Mouse (Mus musculus) neural tube, embryonic 11.5 days (tissue): Measurements from ENCODE around the gene Prkn. TPM values are rescaled to one million over a fixed set of nuclear protein-coding genes. Genes with fewer than 3 reads are reported as not detected.
"Not testable (repeated sequence)": the region's sequence is repeated elsewhere in the genome, so short reads cannot be mapped to it uniquely, and the experiment has no call there.

Experiments used
- ATAC-seq: fragments of 200-750 bp; cut with Nextera tagmentation; 2 replicates; pipeline ENCODE4 v1.8.0; 2017; ENCODE audit warnings: moderate number of reproducible peaks, mild to moderate bottlenecking, moderate TSS enrichment, moderate library complexity; ENCODE audit not compliant: insufficient read depth, low FRiP score, low TSS enrichment
- DNase-seq: peaks from one replicate; pipeline ENCODE4 v3.0.0-alpha.2; 2015; ENCODE audit warnings: low spot score
- H3K27ac ChIP-seq: fragments of 300-500 bp; sonication (generic); 2 replicates; pipeline ENCODE4 v1.5.1; 2014; ENCODE audit warnings: low read depth, mild to moderate bottlenecking, low read length
- H3K27me3 ChIP-seq: fragments of 300-500 bp; sonication (generic); 2 replicates; pipeline ENCODE4 v1.6.1; 2014; ENCODE audit warnings: mild to moderate bottlenecking, low read length, mixed read lengths; ENCODE audit not compliant: control insufficient read depth, insufficient read depth
- H3K36me3 ChIP-seq: fragments of 300-500 bp; sonication (generic); 2 replicates; pipeline ENCODE4 v1.6.1; 2014; ENCODE audit warnings: mild to moderate bottlenecking, low read length, moderate library complexity, mixed read lengths; ENCODE audit not compliant: control insufficient read depth, insufficient read depth
- H3K4me1 ChIP-seq: fragments of 300-500 bp; sonication (generic); 2 replicates; pipeline ENCODE4 v1.6.1; 2014; ENCODE audit warnings: low read length, mixed read lengths; ENCODE audit not compliant: control insufficient read depth, insufficient read depth
- H3K4me2 ChIP-seq: fragments of 300-500 bp; sonication (generic); 2 replicates; pipeline ENCODE4 v1.6.1; 2014; ENCODE audit warnings: low read depth, mild to moderate bottlenecking, moderate library complexity
- H3K4me3 ChIP-seq: fragments of 300-500 bp; sonication (generic); 2 replicates; pipeline ENCODE4 v1.5.1; 2014; ENCODE audit warnings: low read depth, low read length
- H3K9ac ChIP-seq: fragments of 300-500 bp; sonication (generic); 2 replicates; pipeline ENCODE4 v1.6.1; 2014; ENCODE audit warnings: mild to moderate bottlenecking, low read length
- H3K9me3 ChIP-seq: fragments of 300-500 bp; sonication (generic); 2 replicates; pipeline ENCODE4 v1.6.1; 2016; ENCODE audit warnings: low read length; ENCODE audit not compliant: control insufficient read depth
- WGBS: fragments of 180-500 bp; shearing (Covaris S2); extraction: QIAGEN DNeasy Blood & Tissue Kit; methylation state at CpG from one replicate; pipeline ENCODE4 v1.1.7; 2014; 5-methylcytosine and 5-hydroxymethylcytosine counted together
- polyA plus RNA-seq: library from polyadenylated mRNA; unstranded; fragments of >200 nt; fragmentation: Nextera tagmentation; extraction: Ambion mirVana; gene quantifications from 2 replicates; pipeline ENCODE4 v1.2.1, GENCODE M21; 2014

The Prkn gene
- polyA plus RNA-seq, 1 experiment from 2014 or later: 1.4 TPM

GRCm38 (mm10) chr17:11188494-11188893, 348.3 kb downstream of the Prkn start:
- Histone ChIP-seq H3K9me3 (no peaks in the 10 kb centered on the region), H3K4me2 (no peak overlapping the region), H3K9ac (no peak overlapping the region), H3K4me3 (no peak overlapping the region), H3K27me3 (no peaks in the 10 kb centered on the region), H3K4me1 (no peaks in the 10 kb centered on the region), H3K36me3 (no peaks in the 10 kb centered on the region), H3K27ac (no peak overlapping the region)
- WGBS: 86% methylated on average over 4 of the region's 4 CpGs
- DNase-seq (no peak), ATAC-seq (no peak)

GRCm38 (mm10) chr17:11190306-11190705, 350.1 kb downstream of the Prkn start:
- Histone ChIP-seq H3K4me1 (no peaks in the 10 kb centered on the region), H3K27ac (no peak overlapping the region), H3K9ac (no peak overlapping the region), H3K4me2 (no peak overlapping the region), H3K4me3 (no peak overlapping the region), H3K9me3 (no peaks in the 10 kb centered on the region), H3K27me3 (no peaks in the 10 kb centered on the region), H3K36me3 (no peaks in the 10 kb centered on the region)
- no peak for DNase-seq
- ATAC-seq: no peak
- WGBS: 62% methylated on average over 2 of the region's 2 CpGs

GRCm38 (mm10) chr17:11198134-11198533, 357.9 kb downstream of the Prkn start:
- Histone ChIP-seq H3K4me3 (no peak overlapping the region), H3K27me3 (no peaks in the 10 kb centered on the region), H3K9ac (no peak overlapping the region), H3K4me2 (no peak overlapping the region), H3K9me3 (no peaks in the 10 kb centered on the region), H3K36me3 (no peaks in the 10 kb centered on the region), H3K4me1 (no peaks in the 10 kb centered on the region), H3K27ac (no peak overlapping the region)
- 42% methylated on average over 2 of the region's 2 CpGs for WGBS
- DNase-seq (no peak), ATAC-seq (no peak)

GRCm38 (mm10) chr17:11209063-11209462, 368.9 kb downstream of the Prkn start:
- not testable (repeated sequence) for H3K4me1 ChIP-seq, H3K4me3 ChIP-seq, H3K9me3 ChIP-seq, H3K9ac ChIP-seq, H3K4me2 ChIP-seq, DNase-seq, H3K36me3 ChIP-seq, H3K27ac ChIP-seq, H3K27me3 ChIP-seq, ATAC-seq
- WGBS: 92% methylated on average over 3 of the region's 4 CpGs

DNA sequence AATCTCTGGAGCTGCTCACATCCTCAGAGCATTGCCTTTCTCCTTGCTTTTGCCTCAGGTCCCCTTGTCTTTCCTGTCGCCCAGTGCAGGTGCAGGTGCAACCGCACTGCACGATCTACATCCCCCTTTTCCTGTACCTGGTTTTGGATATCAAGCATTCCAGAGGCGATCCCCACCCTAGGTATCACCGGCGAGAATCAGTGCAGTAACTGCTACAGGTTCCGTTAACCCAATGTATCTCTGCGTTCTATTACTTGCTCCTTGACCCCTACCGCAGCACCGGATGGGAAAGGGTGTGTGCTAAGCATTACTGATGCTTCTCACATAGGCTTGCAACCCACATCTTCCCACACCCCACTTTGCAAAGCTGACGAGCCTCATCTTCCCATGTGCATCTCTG, 370.8 kb downstream of the Prkn start:
- Histone ChIP-seq H3K9me3 (no peaks in the 10 kb centered on the region), H3K36me3 (no peaks in the 10 kb centered on the region), H3K4me1 (no peaks in the 10 kb centered on the region), H3K27ac (no peak overlapping the region), H3K9ac (no peak overlapping the region), H3K4me2 (no peak overlapping the region), H3K4me3 (no peak overlapping the region), H3K27me3 (no peaks in the 10 kb centered on the region)
- ATAC-seq: no peak
- no peak for DNase-seq
- 90% methylated on average over 11 of the region's 11 CpGs for WGBS

DNA sequence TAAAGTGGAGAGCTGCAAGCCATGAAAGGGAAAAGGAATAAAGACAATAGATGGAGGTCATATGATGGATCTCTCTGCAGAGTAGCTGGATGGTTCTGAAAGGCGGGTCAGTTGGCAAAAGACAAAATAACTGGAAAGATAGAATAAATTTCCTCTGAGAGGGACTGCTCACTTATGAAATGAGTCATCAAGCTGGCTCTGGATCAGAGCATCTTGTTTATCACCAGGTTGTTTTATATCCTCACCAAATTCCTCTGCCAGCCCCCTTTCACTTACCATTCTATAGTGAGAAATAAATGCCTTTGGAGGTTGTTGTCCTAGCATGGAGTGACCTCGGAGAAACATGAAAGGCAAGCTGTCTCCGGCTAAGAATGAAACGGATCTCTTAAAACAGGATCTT, 371.4 kb downstream of the Prkn start:
- Histone ChIP-seq H3K4me2 (no peak overlapping the region), H3K27me3 (no peaks in the 10 kb centered on the region), H3K9me3 (no peaks in the 10 kb centered on the region), H3K4me3 (no peak overlapping the region), H3K27ac (no peak overlapping the region), H3K4me1 (no peaks in the 10 kb centered on the region), H3K36me3 (no peaks in the 10 kb centered on the region), H3K9ac (no peak overlapping the region)
- WGBS: 68% methylated on average over 4 of the region's 4 CpGs
- ATAC-seq (no peak), DNase-seq (no peak)

- WGBS: 96% methylated on average over 3 of the region's 3 CpGs
- Histone ChIP-seq H3K36me3 (no peaks in the 10 kb centered on the region), H3K27me3 (no peaks in the 10 kb centered on the region), H3K4me1 (no peaks in the 10 kb centered on the region), H3K4me3 (no peak overlapping the region), H3K27ac (no peak overlapping the region), H3K4me2 (no peak overlapping the region), H3K9ac (no peak overlapping the region), H3K9me3 (no peaks in the 10 kb centered on the region)
- DNase-seq (no peak), ATAC-seq (no peak)
Observed at GRCm38 (mm10) chr17:11213689-11214088, 373.5 kb downstream of the Prkn start.

DNA sequence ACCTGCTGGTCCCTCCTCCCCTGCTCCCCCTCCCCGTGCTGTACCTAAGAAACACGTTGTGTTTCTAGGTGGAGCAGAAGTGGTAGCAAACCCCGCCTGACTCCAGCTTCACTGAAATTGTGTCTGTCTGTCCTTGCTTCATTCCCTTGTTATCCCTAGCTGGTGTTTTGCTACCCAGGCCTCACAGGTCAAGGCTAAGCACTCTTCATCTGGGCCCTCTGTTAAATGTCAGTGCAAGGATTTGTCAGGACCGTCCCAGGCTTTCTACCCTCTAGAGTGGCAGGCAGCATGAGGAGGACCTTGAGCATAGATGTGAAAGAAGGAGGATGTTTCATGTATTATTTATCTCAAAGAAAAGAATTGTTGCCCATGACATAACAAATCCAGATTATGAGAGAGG, 388.8 kb downstream of the Prkn start:
- Histone ChIP-seq H3K36me3 (no peaks in the 10 kb centered on the region), H3K27ac (no peak overlapping the region), H3K27me3 (no peaks in the 10 kb centered on the region), H3K4me3 (no peak overlapping the region), H3K9me3 (no peaks in the 10 kb centered on the region), H3K4me1 (no peaks in the 10 kb centered on the region), H3K9ac (no peak overlapping the region), H3K4me2 (no peak overlapping the region)
- ATAC-seq (no peak), DNase-seq (no peak)
- 86% methylated on average over 4 of the region's 4 CpGs for WGBS

DNA sequence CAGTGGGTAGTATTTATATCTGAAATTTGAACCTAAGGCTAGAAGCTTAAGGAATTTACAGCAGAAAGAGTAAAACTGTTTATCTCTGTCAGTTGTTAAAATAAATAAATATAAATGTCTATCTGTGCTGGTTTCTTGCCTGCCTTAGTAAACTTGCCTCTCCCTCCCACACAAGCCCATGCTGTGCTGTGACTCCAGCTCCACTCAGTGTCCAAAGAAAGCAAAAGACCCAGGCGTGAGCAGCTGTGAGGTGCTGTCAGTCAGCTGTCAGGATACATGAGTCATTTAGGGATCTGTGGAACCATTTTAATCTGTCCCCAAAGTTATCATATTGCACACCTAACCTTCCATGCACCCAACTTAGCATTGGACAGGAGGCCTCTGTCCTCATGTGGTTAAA, 389.2 kb downstream of the Prkn start:
- no peaks in the 10 kb centered on the region for H3K4me1 ChIP-seq
- no peak overlapping the region for H3K27ac ChIP-seq
- no peaks in the 10 kb centered on the region for H3K9me3 ChIP-seq
- DNase-seq: no peak
- no peak for ATAC-seq
- WGBS: 56% methylated on average over 1 of the region's 1 CpGs
- H3K27me3 ChIP-seq: no peaks in the 10 kb centered on the region
- H3K4me2 ChIP-seq: no peak overlapping the region
- H3K36me3 ChIP-seq: no peaks in the 10 kb centered on the region
- no peak overlapping the region for H3K4me3 ChIP-seq
- no peak overlapping the region for H3K9ac ChIP-seq
